Mouse (Mus musculus) olfactory bulb, adult 2 months (tissue): Measurements from ENCODE around the gene Gm19345.

Experiments
- CTCF ChIP-seq: fragments of 200-500 bp; IDR thresholded peaks from 2 replicates; pipeline ENCODE4 v1.5.1; 2012; ENCODE audit warnings: low read depth, mild to moderate bottlenecking, low read length, moderate library complexity; ENCODE audit not compliant: insufficient read depth
- POLR2A ChIP-seq: fragments of 200-500 bp; IDR thresholded peaks from 2 replicates; pipeline ENCODE4 v1.6.1; 2012; ENCODE audit warnings: mild to moderate bottlenecking, low read depth, low read length, moderate library complexity; ENCODE audit not compliant: insufficient read depth

DNA sequence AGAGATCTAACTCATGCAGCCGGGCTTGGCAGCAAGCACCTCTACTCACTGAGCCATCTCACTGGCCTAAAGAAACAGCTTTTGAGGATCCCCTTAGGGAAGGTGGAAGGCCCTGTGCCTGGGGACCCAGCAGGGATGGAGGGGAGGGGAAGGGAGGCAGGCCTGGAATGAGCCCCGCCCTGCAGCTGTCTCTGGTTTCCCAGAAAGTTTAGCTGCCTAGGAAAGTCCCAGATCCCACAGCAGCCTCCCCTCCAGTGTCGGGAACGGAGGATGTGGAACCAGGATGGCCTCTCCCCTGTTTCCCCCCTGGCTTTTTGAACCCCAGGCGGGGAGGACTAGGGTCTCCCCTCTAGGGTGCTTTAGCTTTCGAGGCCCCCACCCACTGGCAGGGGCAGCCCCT, 25.0 kb upstream of the Gm19345 start:
- TF ChIP-seq CTCF (no peak), POLR2A (no peak)
